11 mouse cellular contexts compared by ENCODE assay signal in genomic region chr15:12245580-12246359, GRCm38 (mm10). TPM values are rescaled to one million over a fixed set of nuclear protein-coding genes. Genes with fewer than 3 reads are reported as not detected.
DNase-seq lines count a peak whose midpoint lies in the region; ATAC-seq and TF ChIP-seq lines count a peak whose summit lies in the region.
"Had no signal": no experiment of that assay in that cellular context is flagged by ENCODE, and none has a peak within 500 bp of the region (broad histone marks: within the 10 kb centered on the region; RNA-seq: fewer than 3 reads in every experiment).

No protein-coding gene starts in this region.

- H3K36me3 ChIP-seq in liver, embryonic 16.5 days (ENCODE audit: control insufficient read depth, insufficient read depth): no peaks in the 10 kb centered on the region; the same call in 1 of the 2 replicates

- no peaks in the 10 kb centered on the region for H3K27me3 ChIP-seq in liver, embryonic 16.5 days (ENCODE audit: control insufficient read depth, insufficient read depth, low read depth, low read length)
- H3K27me3 ChIP-seq: midbrain, embryonic 12.5 days; neural tube, embryonic 15.5 days had no signal

- H3K9ac ChIP-seq in liver, embryonic 16.5 days (ENCODE audit: low read depth, low read length): 0 out of 2 replicates have a peak overlapping the region, but pooled peaks have one; percentile 34
- H3K9ac ChIP-seq: midbrain, embryonic 12.5 days; neural tube, embryonic 15.5 days had no signal

- no peak for TF ChIP-seq CTCF in left cerebral cortex, adult 2 months (IDR thresholded peaks at IDR 0.05)

- intact Hi-C loops in left cerebral cortex, adult 2 months (cut with DNase I): loop anchor here (2.0 kb wide), 1 partner anchor 31 kb away; no protein-coding TSS in a partner anchor

- H3K27ac ChIP-seq in left cerebral cortex, adult 2 months: peak overlapping the region; percentile 88
- peak overlapping the region; percentile 35 for H3K27ac ChIP-seq in liver, embryonic 16.5 days (ENCODE audit: low read length)
- H3K27ac ChIP-seq: midbrain, embryonic 12.5 days; neural tube, embryonic 15.5 days had no signal

- H3K4me2 ChIP-seq in liver, embryonic 16.5 days (ENCODE audit: low read depth, low read length): peak overlapping the region; percentile 43
- H3K4me2 ChIP-seq: midbrain, embryonic 12.5 days; neural tube, embryonic 15.5 days had no signal

- WGBS in liver, embryonic 16.5 days (ENCODE audit: insufficient replicate concordance): 29% methylated on average over 6 of the region's 6 CpGs

- H3K4me3 ChIP-seq in left cerebral cortex, adult 2 months: no peak overlapping the region
- H3K4me3 ChIP-seq in liver, embryonic 16.5 days (ENCODE audit: low read depth, low read length): 0 out of 2 replicates have a peak overlapping the region, but pooled peaks have one; percentile 0
- H3K4me3 ChIP-seq: midbrain, embryonic 12.5 days; neural tube, embryonic 15.5 days had no signal

- ATAC-seq in erythroid progenitor cell, adult 5-6 weeks (replicated peaks; ENCODE audit: low FRiP score, poor library complexity, severe bottlenecking): peak; percentile 25; the same call in 1 of the 2 replicates
- peak; percentile 82 for ATAC-seq in liver, embryonic 16.5 days (ENCODE audit: low read depth)

- no peak for DNase-seq in left cerebral cortex, adult 2 months (ENCODE audit: extremely low spot score in 1 of 2, low spot score in 2 of 2)
- no peak for DNase-seq in left cerebral cortex, adult 8-10 months (ENCODE audit: low spot score in 2 of 2)
- peak; percentile 85 for DNase-seq in brain, adult 2 months (ENCODE audit: low read depth, low spot score)
- no peak for DNase-seq in cerebellum, postnatal 25 days
- DNase-seq in cerebellum, adult 11 months: no peak
- DNase-seq: gastrocnemius, postnatal 14 days; kidney, adult 11 months had no signal

- peaks cover 23% of the 10 kb centered on the region for H3K4me1 ChIP-seq in liver, embryonic 16.5 days (ENCODE audit: control insufficient read depth, low read depth, low read length)
- H3K4me1 ChIP-seq: neural tube, embryonic 15.5 days had no signal

- H3K9me3 ChIP-seq in liver, embryonic 16.5 days (replicated peaks; ENCODE audit: control insufficient read depth, low read length): no peaks in the 10 kb centered on the region
- H3K9me3 ChIP-seq: midbrain, embryonic 12.5 days; neural tube, embryonic 15.5 days had no signal

RNA-seq across cellular contexts. Expression of gene Mtmr12, which starts 40.9 kb away (rescaled TPM):
- 10 to 100 TPM; 54.9 to 55.6 TPM for total RNA-seq in left cerebral cortex, adult 2 months (2021)
- total RNA-seq in left cerebral cortex, adult 8-10 months (2022): 10 to 100 TPM; 42.9 to 47.1 (median 44.7) TPM
- total RNA-seq in erythroid progenitor cell, adult 5-6 weeks (2015; ENCODE audit: low replicate concordance): 7.9 and 15.1 TPM in 2 replicates
- total RNA-seq in erythroid progenitor cell, adult 5-6 weeks (2017; ENCODE audit: low replicate concordance): 17.2 and 24.7 TPM in 2 replicates
- polyA plus RNA-seq in liver, embryonic 16.5 days (2015; fragmentation: Nextera tagmentation; extraction: Ambion mirVana): 6.7 and 8.0 TPM in 2 replicates
